Mouse (Mus musculus) left cerebral cortex, postnatal 25 days (tissue): ENCODE results near the gene Abi2. TPM values are rescaled to one million over a fixed set of nuclear protein-coding genes. Genes with fewer than 3 reads are reported as not detected.
"Not testable (repeated sequence)": the region's sequence is repeated elsewhere in the genome, so short reads cannot be mapped to it uniquely, and the experiment has no call there.

ENCODE experiments used
- DNase-seq, 2 experiments: peaks; one replicate each; pipeline ENCODE4 v3.0.0; 2022; ENCODE audit warnings: low spot score in 2 of 2, mixed read lengths in 1 of 2
- intact Hi-C: fragments of 180-260 bp; cut with DNase I; formaldehyde crosslinking; loops from one replicate; pipeline ENCODE4 v1.15.1; 2025
- total RNA-seq, 2 experiments: library from RNA; stranded (reverse); gene quantifications; 2 replicates each; pipeline ENCODE4 v1.2.3; 2021

Abi2 gene
- total RNA-seq: 100 to 1,000 TPM; 374 to 411 TPM

- DNase-seq: peak; percentile 92 to 93
- intact Hi-C loops: loop anchor here (1.0 to 5.0 kb wide), 5 partner anchors 52 to 453 kb away; partner anchors contain the start of genes Cyp20a1 and Raph1
Measured at GRCm38 (mm10) chr1:60409168-60409828, at the start of gene Abi2. Abi2 (plus strand) TSS chr1:60409619.

GRCm38 (mm10) chr1:60361626-60362025 lies 47.8 kb upstream of the Abi2 start:
- intact Hi-C loops: no loop called here

GRCm38 (mm10) chr1:60376556-60376955 lies 32.9 kb upstream of the Abi2 start:
- no peak for DNase-seq
- intact Hi-C loops: no loop called here

More at GRCm38 (mm10) chr1:60361626-60362025, 47.8 kb upstream of the Abi2 start:
- no peak for DNase-seq

GRCm38 (mm10) chr1:60381910-60382309 lies 27.5 kb upstream of the Abi2 start:
- peak in 1 of 2 experiments; percentile 76 for DNase-seq
- intact Hi-C loops: no loop called here

GRCm38 (mm10) chr1:60404848-60405247 lies 4.6 kb upstream of the Abi2 start:
- intact Hi-C loops: loop anchor here (5.0 kb wide), 2 partner anchors 48 to 457 kb away; no protein-coding TSS in a partner anchor
- DNase-seq: no peak

- no peak for DNase-seq
Measured at GRCm38 (mm10) chr1:60408501-60409167, 785 bp upstream of the Abi2 start.

GRCm38 (mm10) chr1:60409928-60410817 lies 754 bp downstream of the Abi2 start:
- DNase-seq: peak; percentile 54 to 87
- intact Hi-C loops: loop anchor here (1.0 to 5.0 kb wide), 5 partner anchors 53 to 452 kb away; partner anchors contain the start of genes Cyp20a1 and Raph1

More at GRCm38 (mm10) chr1:60408501-60409167, 785 bp upstream of the Abi2 start:
- intact Hi-C loops: loop anchor here (1.0 to 5.0 kb wide), 5 partner anchors 51 to 454 kb away; partner anchors contain the start of genes Cyp20a1 and Raph1

GRCm38 (mm10) chr1:60416724-60417123 lies 7.3 kb downstream of the Abi2 start:
- DNase-seq: no peak
- intact Hi-C loops: no loop called here

GRCm38 (mm10) chr1:60423882-60424281 lies 14.5 kb downstream of the Abi2 start:
- intact Hi-C loops: no loop called here

GRCm38 (mm10) chr1:60428341-60428740 lies 18.9 kb downstream of the Abi2 start:
- no peak for DNase-seq
- intact Hi-C loops: no loop called here

More at GRCm38 (mm10) chr1:60423882-60424281, 14.5 kb downstream of the Abi2 start:
- no peak for DNase-seq

- intact Hi-C loops: no loop called here
- DNase-seq: no peak
Measured at GRCm38 (mm10) chr1:60428932-60429331, 19.5 kb downstream of the Abi2 start.

GRCm38 (mm10) chr1:60431531-60431930 lies 22.1 kb downstream of the Abi2 start:
- DNase-seq: no peak
- intact Hi-C loops: no loop called here

- intact Hi-C loops: no loop called here
- DNase-seq: no peak
Measured at GRCm38 (mm10) chr1:60432497-60432896, 23.1 kb downstream of the Abi2 start.

- intact Hi-C loops, DNase-seq: not testable (repeated sequence)
Measured at GRCm38 (mm10) chr1:60441438-60441837, 32.0 kb downstream of the Abi2 start.

- no peak for DNase-seq
- intact Hi-C loops: no loop called here
Measured at GRCm38 (mm10) chr1:60447067-60447466, 37.6 kb downstream of the Abi2 start.

- no peak for DNase-seq
- intact Hi-C loops: no loop called here
Measured at GRCm38 (mm10) chr1:60449896-60450295, 40.5 kb downstream of the Abi2 start.

- DNase-seq: no peak
- intact Hi-C loops: no loop called here
Measured at GRCm38 (mm10) chr1:60460623-60461022, 51.2 kb downstream of the Abi2 start.

GRCm38 (mm10) chr1:60469491-60469890 lies 60.1 kb downstream of the Abi2 start:
- intact Hi-C loops: no loop called here
- peak in 1 of 2 experiments; percentile 78 for DNase-seq

- no peak for DNase-seq
- intact Hi-C loops: no loop called here
Measured at GRCm38 (mm10) chr1:60470541-60470940, 61.1 kb downstream of the Abi2 start.

GRCm38 (mm10) chr1:60481561-60481960 lies 72.1 kb downstream of the Abi2 start:
- intact Hi-C loops: no loop called here
- no peak for DNase-seq
